Mouse (Mus musculus): ENCODE measurements around the gene Trex1.
A peak's percentile ranks its signal among the peaks of the same experiment; 100 is the strongest.

Gene Trex1

DNA sequence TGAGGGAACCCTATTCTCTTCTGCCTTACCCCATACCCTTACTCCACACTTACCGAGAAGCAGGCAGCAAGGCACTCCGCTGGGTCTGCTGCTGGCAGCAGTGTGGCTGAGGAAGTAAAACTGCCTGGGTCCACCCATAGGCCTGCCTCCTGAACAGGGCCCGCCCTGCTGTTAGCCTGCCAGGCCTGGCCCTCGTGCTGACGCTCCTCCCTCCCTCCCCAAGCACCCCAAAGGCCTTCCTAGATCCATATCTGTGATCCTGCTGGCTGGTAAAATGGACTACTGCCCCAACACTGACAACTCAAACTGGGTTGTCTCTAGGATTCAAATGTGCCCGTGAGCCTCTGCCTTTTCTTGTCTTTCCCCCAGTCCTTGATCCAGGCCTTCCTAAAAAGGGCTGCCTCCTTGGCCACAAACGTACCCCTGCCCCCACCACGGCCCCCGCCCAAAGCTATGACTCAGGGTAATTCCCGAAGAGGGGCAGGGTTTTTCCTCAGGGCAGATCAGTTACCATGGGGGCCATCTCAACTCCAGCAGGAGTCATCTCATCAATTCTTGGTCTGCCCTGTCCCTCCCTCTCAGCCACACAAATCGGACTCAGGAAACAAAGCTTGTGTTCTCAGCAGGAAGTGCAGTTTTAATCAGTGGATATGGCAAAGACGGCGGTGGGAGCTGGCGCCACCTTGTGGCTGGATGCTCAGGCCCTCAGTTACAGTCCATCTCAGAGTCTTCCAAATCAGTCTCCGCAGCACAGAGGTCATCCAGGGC, at the start of gene Trex1:
TSS of gene Trex1 (minus strand) at position 599 of the 768 bp plus-strand sequence.
- DNase-seq (ENCODE audit: low read depth, low spot score), result peak; percentile 93

GRCm38 (mm10) chr9:109107341-109107740, 47.8 kb upstream of the Trex1 start:
- DNase-seq (ENCODE audit: low read depth, low spot score), result no peak

DNA sequence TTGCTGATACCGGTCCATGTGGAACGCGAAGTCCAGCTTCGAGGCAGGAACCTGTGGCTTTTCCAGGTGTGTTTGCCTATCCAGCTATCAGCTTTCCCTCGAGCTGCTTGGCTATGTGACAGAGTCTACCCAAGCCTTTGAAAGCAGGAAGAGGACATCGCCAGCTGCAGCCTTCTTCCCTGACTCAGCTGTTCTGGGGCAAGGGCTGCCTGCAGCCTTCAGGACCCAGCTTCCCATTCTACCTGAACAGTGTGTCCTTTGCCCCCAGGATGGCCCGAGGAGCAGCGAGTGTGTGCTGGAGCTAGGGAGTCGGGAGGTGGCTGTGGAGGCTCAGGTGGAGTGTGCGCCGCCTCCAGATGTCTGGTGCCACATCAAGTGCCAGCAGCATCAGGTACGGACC, 46.1 kb upstream of the Trex1 start:
- no peak for DNase-seq (ENCODE audit: low read depth, low spot score)

DNA sequence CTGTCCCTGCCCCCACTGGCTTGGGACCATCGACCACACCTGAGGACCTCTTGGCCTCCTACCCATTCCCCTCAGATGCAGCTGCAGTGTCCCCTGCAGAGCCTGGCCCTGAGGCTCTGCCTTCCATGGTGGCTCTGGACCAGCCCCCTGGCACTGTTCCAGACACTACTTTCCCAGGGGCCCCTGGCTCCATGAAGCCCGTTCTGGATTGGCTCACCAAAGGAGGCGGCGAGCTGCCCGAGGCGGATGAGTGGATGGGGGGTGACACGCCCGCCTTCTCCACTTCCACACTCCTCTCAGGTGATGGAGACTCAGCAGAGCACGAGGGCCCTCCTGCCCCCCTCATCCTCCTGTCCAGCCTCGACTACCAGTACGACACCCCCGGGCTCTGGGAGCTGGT, 45.5 kb upstream of the Trex1 start:
- no peak for DNase-seq (ENCODE audit: low read depth, low spot score)

DNA sequence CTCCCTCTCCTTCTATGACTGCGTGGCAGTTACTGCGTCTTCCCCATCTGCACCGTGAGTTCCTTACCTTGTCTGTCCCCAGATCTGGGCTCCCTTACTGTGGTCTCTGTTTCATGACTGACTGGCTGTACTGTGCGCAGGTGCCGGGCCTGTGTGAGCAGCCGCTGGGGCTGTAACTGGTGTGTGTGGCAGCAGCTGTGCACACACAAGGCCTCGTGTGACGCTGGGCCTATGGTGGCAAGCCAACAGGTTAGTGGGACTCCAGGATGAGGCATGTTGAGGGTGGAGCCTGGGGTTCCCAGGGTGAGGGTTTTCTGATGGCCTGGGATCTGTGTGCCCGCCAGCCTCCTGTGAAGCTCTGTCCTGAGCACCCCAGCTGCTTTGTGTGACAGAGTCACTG, 44.5 kb upstream of the Trex1 start:
- no peak for DNase-seq (ENCODE audit: low read depth, low spot score)

DNA sequence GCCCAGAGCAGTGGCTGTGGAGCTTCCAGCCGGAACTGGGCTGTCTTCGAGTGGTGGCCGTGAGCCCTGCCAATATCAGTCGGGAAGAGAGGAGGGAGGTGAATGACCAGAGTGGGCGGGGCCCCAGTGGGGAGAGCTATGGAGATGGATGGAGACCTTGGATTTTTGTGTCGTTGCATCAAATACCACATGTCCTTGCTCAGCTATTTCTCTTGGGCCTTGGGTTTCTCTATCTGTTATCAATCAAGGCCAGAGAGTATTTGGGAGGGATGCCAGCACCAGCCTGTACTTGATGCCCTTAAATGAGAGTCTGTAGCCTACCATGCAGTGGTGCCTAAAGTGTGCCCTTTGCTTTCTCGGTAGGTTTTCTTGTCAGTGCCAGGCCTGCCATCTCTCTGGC, 43.7 kb upstream of the Trex1 start:
- no peak for DNase-seq (ENCODE audit: low read depth, low spot score)

DNA sequence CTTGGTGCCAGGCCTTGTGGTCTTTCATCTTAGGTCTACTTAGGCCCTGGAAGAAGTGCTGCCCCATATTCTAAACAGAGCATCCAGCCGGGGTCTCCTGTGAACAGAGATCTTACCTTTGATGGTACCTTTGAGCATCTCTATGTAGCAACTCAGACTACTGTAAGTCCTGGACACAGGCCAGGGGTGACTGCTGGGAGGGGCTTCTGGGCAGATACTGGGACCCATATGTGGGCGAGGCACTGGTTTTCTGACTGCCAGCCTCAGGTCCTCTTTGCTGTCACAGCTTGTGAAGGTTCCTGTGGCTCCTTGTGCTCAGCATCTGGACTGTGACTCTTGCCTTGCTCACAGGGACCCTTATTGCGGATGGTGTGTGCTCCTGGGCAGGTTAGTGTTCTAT, 43.0 kb upstream of the Trex1 start:
- no peak for DNase-seq (ENCODE audit: low read depth, low spot score)

GRCm38 (mm10) chr9:109101933-109102445, 42.5 kb upstream of the Trex1 start:
- DNase-seq (ENCODE audit: low read depth, low spot score), result no peak

DNA sequence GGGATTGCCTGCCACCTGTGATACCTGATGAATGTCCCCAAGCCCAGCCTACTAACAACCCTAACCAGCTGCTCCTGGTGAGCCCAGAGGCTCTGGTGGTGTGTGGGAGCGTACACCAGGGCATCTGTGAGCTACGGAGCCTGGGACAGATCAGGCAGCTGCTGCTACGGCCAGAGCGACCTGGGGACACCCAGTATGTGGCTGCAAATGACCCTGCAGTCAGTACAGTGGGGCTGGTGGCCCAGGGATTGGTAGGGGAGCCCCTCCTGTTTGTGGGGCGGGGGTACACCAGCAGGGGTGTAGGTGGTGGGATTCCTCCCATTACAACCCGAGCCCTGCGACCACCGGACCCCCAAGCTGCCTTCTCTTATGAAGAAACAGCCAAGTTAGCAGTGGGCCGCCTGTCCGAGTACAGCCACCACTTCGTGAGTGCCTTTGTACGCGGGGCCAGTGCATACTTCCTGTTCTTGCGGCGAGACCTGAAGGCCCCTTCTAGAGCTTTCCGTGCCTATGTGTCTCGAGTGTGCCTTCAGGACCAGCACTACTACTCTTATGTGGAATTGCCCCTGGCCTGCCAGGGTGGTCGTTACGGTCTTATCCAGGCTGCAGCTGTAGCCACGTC, 40.9 kb upstream of the Trex1 start:
- no peak for DNase-seq (ENCODE audit: low read depth, low spot score)

- DNase-seq (ENCODE audit: low read depth, low spot score), result no peak
Observed at GRCm38 (mm10) chr9:109098969-109099368, 39.4 kb upstream of the Trex1 start.

DNA sequence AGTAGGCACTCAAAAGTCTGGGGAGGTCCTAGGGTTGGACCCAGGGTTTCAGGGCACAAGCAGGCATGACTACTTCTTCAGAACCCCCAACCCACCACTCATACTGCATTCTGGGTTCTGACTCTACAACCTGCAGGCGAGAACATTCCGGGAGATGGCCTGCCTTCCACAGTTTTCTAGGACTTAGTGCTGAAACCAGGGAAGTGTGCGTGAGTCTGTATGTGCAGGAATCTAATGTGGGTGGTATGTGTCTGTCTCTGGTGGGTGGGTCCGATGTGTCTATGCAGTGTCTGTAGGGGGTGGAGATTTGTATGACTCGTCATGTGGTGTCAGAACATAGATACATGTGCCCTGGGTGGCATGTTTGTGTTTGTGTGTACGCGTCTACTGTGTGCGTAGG, 38.8 kb upstream of the Trex1 start:
- DNase-seq (ENCODE audit: low read depth, low spot score), result no peak

DNA sequence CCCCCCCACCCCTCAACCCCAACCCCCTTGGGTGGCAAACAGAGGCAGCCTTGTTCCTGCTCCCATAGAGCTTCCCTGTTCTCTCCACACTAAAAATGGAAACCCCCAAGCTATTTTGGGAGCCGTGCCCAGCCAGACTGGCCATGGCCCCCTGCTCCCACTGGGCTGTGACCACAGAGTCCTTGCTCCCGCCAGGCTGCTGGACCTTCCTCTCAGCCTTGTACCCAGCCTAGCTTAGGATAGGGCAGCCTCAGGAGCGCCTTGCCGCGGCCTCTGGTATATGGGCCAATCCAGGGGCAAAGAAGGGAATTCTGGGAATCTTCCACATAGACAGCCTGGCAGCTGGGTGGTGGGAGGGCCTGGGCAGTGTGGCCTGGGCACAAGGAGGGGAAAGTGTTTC, 38.3 kb upstream of the Trex1 start:
- no peak for DNase-seq (ENCODE audit: low read depth, low spot score)

DNA sequence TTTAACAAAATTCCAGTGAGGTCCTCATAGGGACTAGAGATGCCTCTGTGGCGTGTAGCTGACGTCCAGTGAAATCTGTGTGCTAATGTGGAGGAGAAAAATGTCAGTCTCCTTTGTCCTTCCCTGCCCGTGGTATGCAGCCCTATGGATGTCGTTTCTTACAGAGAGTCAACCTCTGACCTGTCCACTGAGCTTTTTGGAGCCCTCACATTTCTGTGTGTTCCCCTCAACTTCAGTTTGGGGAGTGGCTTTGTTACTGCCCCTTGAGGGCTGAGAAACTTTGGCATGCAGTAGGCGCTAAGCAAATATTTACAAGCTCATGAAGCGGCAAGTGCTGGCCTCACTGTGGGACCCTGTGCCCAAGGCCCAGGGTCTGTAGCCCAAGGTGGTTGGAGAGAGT, 37.8 kb upstream of the Trex1 start:
- DNase-seq (ENCODE audit: low read depth, low spot score), result no peak

- no peak for DNase-seq (ENCODE audit: low read depth, low spot score)
Observed at GRCm38 (mm10) chr9:109096856-109097255, 37.3 kb upstream of the Trex1 start.

- DNase-seq (ENCODE audit: low read depth, low spot score), result no peak
Observed at GRCm38 (mm10) chr9:109096251-109096661, 36.7 kb upstream of the Trex1 start.

DNA sequence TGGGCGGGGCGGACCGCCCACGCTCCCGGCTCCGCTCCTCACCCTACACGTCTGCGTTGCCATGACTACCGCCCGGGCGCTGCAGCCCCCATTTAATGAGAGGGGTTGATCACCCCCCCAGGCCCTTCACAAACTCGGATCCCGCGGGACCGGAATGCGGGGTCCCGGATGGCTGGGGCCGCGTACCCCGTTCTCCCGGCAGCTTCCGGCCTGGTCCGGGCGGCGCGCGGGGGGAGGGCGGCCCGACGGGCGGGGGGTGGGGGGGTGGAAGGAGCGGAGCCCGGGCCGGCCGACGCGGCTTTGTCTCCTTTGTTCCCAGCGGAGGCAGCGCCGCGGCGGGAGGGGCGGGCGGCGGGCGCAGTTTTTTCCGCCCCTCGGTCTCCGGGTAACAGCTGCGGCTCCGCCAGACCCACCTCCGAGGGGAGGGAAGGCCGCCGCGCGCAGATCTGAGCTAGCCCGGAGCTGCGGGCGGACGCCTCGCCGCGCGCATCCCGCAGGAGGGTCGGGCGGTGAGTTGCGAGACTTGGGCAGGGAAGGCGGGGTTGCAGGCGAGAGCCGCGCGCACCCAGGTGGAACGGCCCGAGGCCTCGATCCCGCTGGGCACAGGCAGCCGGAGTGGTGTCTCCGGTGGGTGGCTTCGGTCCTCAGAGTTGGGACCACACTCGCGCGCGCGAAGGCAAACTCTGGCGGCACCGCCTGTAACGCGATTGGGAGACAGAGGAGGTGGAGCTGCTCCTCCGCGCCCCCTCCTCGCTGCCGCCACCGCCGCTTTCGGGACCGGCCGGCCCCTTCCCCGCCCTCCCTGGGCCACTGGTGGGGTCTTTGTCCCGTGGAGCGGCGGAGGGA, 35.8 kb upstream of the Trex1 start, which contains the start of gene Plxnb1:
TSS of gene Plxnb1 (plus strand) at position 253 of the 846 bp plus-strand sequence.
- DNase-seq (ENCODE audit: low read depth, low spot score), result peak; percentile 81

- no peak for DNase-seq (ENCODE audit: low read depth, low spot score)
Observed at GRCm38 (mm10) chr9:109094553-109095136, 35.1 kb upstream of the Trex1 start.

DNA sequence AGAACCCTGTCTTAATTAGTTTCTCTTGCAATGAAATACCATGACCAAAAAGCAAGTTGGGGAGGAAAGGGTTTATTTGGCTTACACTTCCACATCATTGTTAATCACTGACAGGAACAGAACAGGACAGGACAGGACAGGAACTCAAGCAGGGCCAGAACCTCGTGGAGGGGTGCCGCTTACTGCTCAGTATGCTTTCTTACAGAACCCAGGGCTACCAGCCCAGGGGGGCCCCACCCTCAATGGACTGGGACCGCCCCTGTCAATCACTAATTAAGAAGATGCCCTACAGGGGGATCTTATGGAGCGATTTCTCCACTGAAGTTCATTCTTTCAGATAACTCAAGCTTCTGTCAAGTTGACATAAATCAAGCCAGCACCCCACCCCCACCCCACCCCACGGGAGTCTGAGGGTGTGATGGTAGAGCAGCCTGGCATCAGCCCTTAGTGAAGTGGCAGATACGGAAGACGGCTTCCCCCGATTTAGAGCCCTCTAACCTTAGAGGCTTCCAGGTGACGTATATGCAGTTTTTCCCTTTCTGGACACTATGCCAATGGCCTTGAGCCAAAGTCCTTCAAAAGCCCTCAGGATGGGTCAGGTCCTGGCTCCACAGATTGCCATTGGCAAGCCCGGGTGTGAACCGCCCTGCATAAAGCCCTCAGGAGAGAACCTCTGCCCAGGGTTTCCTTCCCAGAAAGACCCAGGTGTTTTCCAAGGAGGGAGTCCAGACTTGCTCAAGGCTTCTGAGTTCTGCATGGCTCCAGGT, 34.4 kb upstream of the Trex1 start:
- DNase-seq (ENCODE audit: low read depth, low spot score), result no peak

DNA sequence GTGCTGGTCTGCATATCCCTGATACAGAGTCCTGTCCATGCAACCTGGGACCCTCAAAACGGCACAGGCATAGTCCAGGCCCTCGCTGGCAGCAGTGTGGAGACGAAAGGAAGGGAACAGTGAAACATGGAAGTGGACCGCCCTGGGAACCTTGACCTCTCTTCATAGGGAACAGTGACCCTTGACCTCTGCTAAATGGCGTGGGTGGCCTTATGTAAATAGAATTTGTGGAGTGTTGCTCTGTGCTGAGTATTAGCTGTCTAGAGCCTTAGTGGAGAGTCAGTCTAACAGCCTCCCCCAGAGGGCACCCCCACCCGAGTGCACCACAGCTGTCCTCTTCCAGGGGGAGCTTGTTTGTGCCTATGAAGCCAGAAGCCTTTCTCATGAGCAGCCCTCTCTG, 33.3 kb upstream of the Trex1 start:
- no peak for DNase-seq (ENCODE audit: low read depth, low spot score)

GRCm38 (mm10) chr9:109091802-109092201, 32.3 kb upstream of the Trex1 start:
- DNase-seq (ENCODE audit: low read depth, low spot score), result no peak

DNA sequence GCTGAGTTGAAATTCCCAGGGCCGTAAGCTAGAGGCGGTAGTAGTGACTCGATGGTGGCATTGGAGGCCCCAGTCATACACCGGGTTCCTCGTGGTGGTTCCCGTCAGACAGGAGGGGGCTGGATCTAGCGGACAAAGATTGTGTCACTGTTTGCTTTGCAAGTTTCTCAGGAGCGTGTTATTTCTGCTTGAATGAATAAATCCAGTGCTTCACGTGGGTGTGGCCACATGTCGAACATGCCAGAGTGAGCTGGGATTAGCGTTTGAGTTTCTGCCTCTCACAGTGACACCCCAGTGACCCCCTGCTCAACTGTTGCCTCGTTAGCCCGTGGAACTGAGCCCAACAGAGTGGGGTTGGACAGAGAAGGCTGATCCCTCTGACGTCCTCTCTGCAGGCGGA, 30.9 kb upstream of the Trex1 start:
- DNase-seq (ENCODE audit: low read depth, low spot score), result no peak

All from CD4-positive helper T cell, adult 2 months (primary cell).